Mouse (Mus musculus): Measurements from ENCODE around the gene Synpo2.

DNA sequence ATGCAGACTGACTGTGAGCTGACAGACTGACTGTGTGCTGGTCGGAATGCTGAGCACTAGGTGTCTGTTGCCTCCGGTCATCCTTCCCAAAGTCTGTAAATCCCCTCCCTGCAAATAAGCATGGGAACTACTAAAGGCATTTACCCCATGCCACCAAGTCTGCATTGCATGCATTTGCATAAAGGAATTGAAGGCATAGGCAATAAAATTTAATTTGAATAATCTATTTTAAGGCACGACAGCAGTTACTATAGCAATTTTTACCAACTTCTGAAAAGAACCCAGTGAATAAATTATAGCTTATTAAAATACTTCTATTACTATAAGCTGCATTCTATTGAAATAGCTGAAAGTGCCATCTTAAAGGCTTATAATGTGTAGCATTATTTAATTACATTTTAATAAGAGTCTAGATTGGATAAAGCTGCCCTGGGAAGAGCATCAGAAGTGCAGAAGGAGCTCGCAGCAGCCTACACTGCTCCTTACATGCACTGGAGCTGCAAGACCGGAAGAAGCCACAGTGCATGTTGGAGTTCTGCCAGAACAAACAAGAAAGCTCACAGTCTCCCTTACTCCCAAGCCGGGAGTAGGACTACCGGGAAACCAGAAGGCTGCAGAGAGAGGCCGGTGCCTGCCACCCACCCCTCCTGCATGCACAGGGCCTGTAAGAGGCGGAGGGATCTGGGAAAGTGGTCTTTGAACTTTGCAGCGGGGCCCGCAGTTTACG lies 142.9 kb downstream of the Synpo2 start:
- no peak for TF ChIP-seq CTCF (IDR thresholded peaks at IDR 0.05; ENCODE audit: low read depth)
- no peak for TF ChIP-seq EP300 (optimal IDR thresholded peaks at IDR 0.05)
